Mouse (Mus musculus): Measurements from ENCODE around the gene Rab11fip5. TPM values are rescaled to one million over a fixed set of nuclear protein-coding genes. Genes with fewer than 3 reads are reported as not detected.
A peak's percentile ranks its signal among the peaks of the same experiment; 100 is the strongest.

Rab11fip5 gene
- polyA plus RNA-seq, 1 experiment: 75.2 TPM

DNA sequence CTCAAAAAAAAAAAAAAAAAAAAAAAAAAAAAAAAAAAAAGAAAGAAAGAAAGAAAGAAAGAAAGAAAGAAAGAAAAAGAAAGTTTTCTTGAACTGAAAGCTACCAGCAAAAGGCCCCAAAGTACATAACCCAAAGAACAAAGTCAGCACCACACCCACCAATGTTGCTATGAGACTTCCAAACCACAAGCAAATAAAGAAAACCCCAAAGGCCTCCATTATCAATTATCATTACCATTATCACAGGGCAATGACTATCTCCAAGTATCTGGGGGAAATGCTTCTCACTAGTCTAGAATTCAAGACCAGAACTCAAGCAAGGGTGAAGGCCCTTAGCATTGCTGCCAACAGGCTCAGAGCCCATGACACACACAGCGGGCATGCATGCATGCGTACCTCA, 18.7 kb downstream of the Rab11fip5 start:
- Histone ChIP-seq H3K4me1 (ENCODE audit: control insufficient read depth, insufficient read depth, low read length) (peaks cover 13% of the 10 kb centered on the region), H3K27me3 (ENCODE audit: control insufficient read depth, insufficient read depth, low read length) (no peaks in the 10 kb centered on the region), H3K27ac (ENCODE audit: insufficient read depth, low read length) (no peak overlapping the region), H3K4me3 (replicated peaks; ENCODE audit: insufficient read depth, low read depth, low read length) (no peak overlapping the region)
- no peak for TF ChIP-seq POLR2A (IDR thresholded peaks at IDR 0.05; ENCODE audit: borderline replicate concordance, insufficient read depth, low read length)
- TF ChIP-seq CTCF (IDR thresholded peaks at IDR 0.05; ENCODE audit: borderline replicate concordance, insufficient read depth, low read depth, low read length): no peak
- no peak for DNase-seq
- 97% methylated on average over 2 of the region's 2 CpGs for WGBS

DNA sequence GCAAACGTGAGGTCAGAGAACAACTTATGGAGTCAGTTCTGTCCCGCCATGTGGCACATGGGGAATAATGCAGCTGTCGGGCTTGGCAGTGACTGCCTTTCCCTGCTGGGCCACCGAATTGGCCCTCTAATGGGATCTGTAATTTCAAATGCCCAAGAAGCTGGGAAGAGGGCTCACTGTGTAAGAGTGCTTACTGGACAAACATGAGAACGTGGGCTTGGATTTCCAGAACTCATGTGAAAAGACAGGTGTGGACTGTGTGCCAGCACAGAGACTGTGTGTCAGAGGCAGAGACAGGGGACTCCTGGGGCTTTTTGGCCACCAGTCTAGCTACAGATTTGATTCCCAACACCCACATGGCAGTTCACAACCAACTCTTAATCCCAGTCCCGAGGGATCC, 19.7 kb downstream of the Rab11fip5 start:
- no peaks in the 10 kb centered on the region for H3K27me3 ChIP-seq (ENCODE audit: control insufficient read depth, insufficient read depth, low read length)
- H3K4me3 ChIP-seq (replicated peaks; ENCODE audit: insufficient read depth, low read depth, low read length): no peak overlapping the region
- H3K4me1 ChIP-seq (ENCODE audit: control insufficient read depth, insufficient read depth, low read length): peaks cover 13% of the 10 kb centered on the region
- TF ChIP-seq CTCF (IDR thresholded peaks at IDR 0.05; ENCODE audit: borderline replicate concordance, insufficient read depth, low read depth, low read length): no peak
- TF ChIP-seq POLR2A (IDR thresholded peaks at IDR 0.05; ENCODE audit: borderline replicate concordance, insufficient read depth, low read length): no peak
- peak; percentile 74 to 75 for DNase-seq
- no peak overlapping the region for H3K27ac ChIP-seq (ENCODE audit: insufficient read depth, low read length)
- 7% methylated on average over 6 of the region's 6 CpGs for WGBS

DNA sequence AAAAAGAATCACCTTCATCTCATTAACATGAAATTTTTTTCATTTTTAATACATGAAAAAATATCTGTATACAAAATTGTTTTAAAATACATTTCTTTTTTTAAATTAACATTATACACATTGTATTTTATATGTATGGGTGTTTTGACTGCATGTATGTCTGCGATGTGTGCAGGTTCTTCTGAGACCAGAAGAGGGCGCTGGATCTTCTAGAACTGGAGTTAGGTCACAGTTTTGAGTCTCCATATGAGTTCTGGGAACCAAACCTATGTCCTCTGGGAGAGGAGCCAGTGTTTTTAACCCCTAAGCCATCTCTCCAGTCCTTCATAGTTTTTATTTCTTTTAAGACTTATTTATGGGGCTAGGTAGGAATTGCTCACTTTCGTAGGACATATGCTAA, 20.7 kb downstream of the Rab11fip5 start:
- 66% methylated on average over 3 of the region's 3 CpGs for WGBS
- no peak for DNase-seq
- H3K27ac ChIP-seq (ENCODE audit: insufficient read depth, low read length): no peak overlapping the region
- no peak overlapping the region for H3K4me3 ChIP-seq (replicated peaks; ENCODE audit: insufficient read depth, low read depth, low read length)
- H3K27me3 ChIP-seq (ENCODE audit: control insufficient read depth, insufficient read depth, low read length): no peaks in the 10 kb centered on the region
- H3K4me1 ChIP-seq (ENCODE audit: control insufficient read depth, insufficient read depth, low read length): peaks cover 22% of the 10 kb centered on the region
- TF ChIP-seq CTCF (IDR thresholded peaks at IDR 0.05; ENCODE audit: borderline replicate concordance, insufficient read depth, low read depth, low read length) (no peak), POLR2A (IDR thresholded peaks at IDR 0.05; ENCODE audit: borderline replicate concordance, insufficient read depth, low read length) (no peak)

DNA sequence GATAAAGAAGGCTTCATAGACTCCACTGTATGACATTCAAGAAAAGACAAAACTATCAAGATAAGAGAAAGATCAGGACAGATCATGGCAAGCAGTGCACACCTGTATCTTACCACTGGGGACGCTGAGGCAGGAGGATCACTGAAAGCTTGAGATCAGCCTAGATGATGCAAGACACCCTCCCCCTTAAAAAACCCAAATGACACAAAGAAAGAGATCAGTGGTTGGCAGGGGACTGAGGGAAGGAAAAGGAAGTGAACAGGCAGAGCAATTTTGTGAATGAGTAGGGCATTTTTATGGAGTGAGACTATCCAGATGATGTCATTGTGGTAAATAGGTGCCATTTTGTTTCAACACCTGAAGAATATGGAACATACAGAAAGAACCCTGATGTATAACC, 24.3 kb downstream of the Rab11fip5 start:
- H3K27me3 ChIP-seq (ENCODE audit: control insufficient read depth, insufficient read depth, low read length): no peaks in the 10 kb centered on the region
- 100% methylated on average over 1 of the region's 1 CpGs for WGBS
- H3K4me3 ChIP-seq (replicated peaks; ENCODE audit: insufficient read depth, low read depth, low read length): no peak overlapping the region
- no peak for DNase-seq
- no peak for TF ChIP-seq CTCF (IDR thresholded peaks at IDR 0.05; ENCODE audit: borderline replicate concordance, insufficient read depth, low read depth, low read length)
- no peak for TF ChIP-seq POLR2A (IDR thresholded peaks at IDR 0.05; ENCODE audit: borderline replicate concordance, insufficient read depth, low read length)
- H3K27ac ChIP-seq (ENCODE audit: insufficient read depth, low read length): no peak overlapping the region
- peaks cover 17% of the 10 kb centered on the region for H3K4me1 ChIP-seq (ENCODE audit: control insufficient read depth, insufficient read depth, low read length)

DNA sequence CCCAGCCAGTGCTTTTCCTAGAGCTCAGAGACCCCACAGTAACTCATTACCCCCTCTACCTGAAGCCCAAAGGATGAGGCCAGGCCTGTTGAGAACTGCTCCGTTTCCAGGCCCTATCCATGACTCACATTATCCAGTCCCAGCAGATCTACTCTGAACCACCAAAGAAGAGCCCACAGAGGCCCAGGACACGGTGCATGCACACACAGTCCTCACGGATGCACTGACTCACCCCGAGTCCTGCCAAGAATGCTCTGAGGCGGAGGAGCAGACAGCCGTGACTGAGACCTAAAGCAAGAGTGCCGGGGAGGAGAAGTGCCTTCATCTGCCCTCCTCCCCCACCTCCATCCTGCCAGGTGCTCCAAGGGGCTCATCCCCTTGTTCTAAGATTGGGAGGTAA, 25.2 kb downstream of the Rab11fip5 start:
- Histone ChIP-seq H3K27me3 (ENCODE audit: control insufficient read depth, insufficient read depth, low read length) (no peaks in the 10 kb centered on the region), H3K4me3 (replicated peaks; ENCODE audit: insufficient read depth, low read depth, low read length) (no peak overlapping the region), H3K4me1 (ENCODE audit: control insufficient read depth, insufficient read depth, low read length) (peaks cover 25% of the 10 kb centered on the region), H3K27ac (ENCODE audit: insufficient read depth, low read length) (no peak overlapping the region)
- DNase-seq: peak; percentile 51 to 79
- TF ChIP-seq CTCF (IDR thresholded peaks at IDR 0.05; ENCODE audit: borderline replicate concordance, insufficient read depth, low read depth, low read length) (no peak), POLR2A (IDR thresholded peaks at IDR 0.05; ENCODE audit: borderline replicate concordance, insufficient read depth, low read length) (no peak)
- 17% methylated on average over 7 of the region's 7 CpGs for WGBS

DNA sequence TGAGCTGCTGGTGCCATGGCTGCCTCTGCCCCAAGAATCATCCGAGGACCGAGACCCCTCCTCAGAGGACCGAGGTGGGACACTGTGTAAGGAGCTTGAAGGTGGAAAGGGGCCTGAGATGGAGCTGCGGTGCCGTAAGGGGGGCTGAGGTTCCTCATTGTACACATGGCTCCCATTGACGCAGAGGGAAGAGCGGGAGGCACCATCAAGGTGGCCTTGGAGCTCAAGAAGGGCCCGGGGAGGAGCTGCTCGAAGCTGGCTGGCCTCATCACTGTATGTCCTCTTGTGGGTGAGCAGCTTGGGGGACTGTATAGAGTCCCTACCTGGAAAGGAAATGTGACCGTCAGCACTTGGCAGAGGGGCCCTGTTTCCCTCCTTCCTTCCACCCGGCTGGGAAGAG, 26.3 kb downstream of the Rab11fip5 start:
- TF ChIP-seq CTCF (IDR thresholded peaks at IDR 0.05; ENCODE audit: borderline replicate concordance, insufficient read depth, low read depth, low read length) (no peak), POLR2A (IDR thresholded peaks at IDR 0.05; ENCODE audit: borderline replicate concordance, insufficient read depth, low read length) (no peak)
- WGBS: 84% methylated on average over 11 of the region's 11 CpGs
- no peaks in the 10 kb centered on the region for H3K27me3 ChIP-seq (ENCODE audit: control insufficient read depth, insufficient read depth, low read length)
- H3K27ac ChIP-seq (ENCODE audit: insufficient read depth, low read length): no peak overlapping the region
- no peak overlapping the region for H3K4me3 ChIP-seq (replicated peaks; ENCODE audit: insufficient read depth, low read depth, low read length)
- peaks cover 26% of the 10 kb centered on the region for H3K4me1 ChIP-seq (ENCODE audit: control insufficient read depth, insufficient read depth, low read length)
- DNase-seq: no peak

DNA sequence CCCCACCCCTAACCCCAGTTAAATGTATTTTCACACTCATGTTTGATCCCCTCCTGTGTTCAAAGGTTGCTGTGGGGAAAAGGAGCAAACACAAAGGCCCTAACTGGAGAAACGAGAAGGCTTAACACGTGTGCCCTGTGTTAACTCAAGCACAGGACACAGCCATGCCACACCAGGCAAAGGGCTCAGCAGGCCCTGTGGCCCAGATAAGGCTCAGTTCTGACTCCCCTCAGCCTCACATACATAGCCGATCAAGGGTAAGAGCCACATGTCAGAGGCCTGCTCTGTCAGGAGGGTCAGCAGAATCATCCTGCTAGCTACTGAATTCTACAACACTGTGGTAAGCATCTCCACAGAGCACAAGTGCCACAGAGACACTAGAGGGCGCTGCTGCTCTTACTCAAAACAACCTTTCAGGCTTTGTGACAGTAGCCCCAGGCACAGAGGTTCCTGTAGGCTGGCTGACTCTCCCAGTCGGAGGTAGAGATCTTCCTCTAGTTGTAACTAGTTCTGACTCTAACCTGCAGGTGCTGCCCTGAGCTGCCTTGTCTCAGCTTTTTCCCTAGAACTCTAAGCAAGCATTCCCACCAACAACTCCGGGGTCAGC, 28.3 kb downstream of the Rab11fip5 start:
- Histone ChIP-seq H3K4me3 (replicated peaks; ENCODE audit: insufficient read depth, low read depth, low read length) (no peak overlapping the region), H3K27ac (ENCODE audit: insufficient read depth, low read length) (no peak overlapping the region), H3K27me3 (ENCODE audit: control insufficient read depth, insufficient read depth, low read length) (no peaks in the 10 kb centered on the region), H3K4me1 (ENCODE audit: control insufficient read depth, insufficient read depth, low read length) (peaks cover 26% of the 10 kb centered on the region)
- TF ChIP-seq CTCF (IDR thresholded peaks at IDR 0.05; ENCODE audit: borderline replicate concordance, insufficient read depth, low read depth, low read length) (peak; percentile 97), POLR2A (IDR thresholded peaks at IDR 0.05; ENCODE audit: borderline replicate concordance, insufficient read depth, low read length) (no peak)
- 46% methylated on average over 6 of the region's 6 CpGs for WGBS
- peak; percentile 84 to 85 for DNase-seq

DNA sequence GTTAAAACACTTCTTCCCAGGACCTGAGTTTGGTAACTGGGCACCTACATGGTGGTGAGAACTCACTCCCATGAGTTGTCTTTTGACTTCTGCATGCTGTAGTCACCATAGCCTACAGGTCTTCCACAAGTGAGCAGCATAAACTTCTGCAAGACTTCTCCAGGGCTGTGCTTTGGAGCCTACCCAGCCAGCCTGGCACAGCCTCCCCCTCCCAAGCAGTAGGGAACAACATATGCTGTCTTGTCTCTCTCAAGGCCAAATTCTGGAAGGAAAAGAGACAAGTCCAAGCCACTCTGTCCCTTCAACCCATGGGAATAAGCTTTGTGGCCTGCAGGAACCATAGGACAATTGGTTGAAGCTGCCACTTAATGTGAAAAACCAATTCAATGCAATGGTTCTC, 29.5 kb downstream of the Rab11fip5 start:
- H3K27ac ChIP-seq (ENCODE audit: insufficient read depth, low read length): no peak overlapping the region
- no peaks in the 10 kb centered on the region for H3K27me3 ChIP-seq (ENCODE audit: control insufficient read depth, insufficient read depth, low read length)
- DNase-seq: peak; percentile 56 to 66
- peaks cover 29% of the 10 kb centered on the region for H3K4me1 ChIP-seq (ENCODE audit: control insufficient read depth, insufficient read depth, low read length)
- no peak overlapping the region for H3K4me3 ChIP-seq (replicated peaks; ENCODE audit: insufficient read depth, low read depth, low read length)
- TF ChIP-seq POLR2A (IDR thresholded peaks at IDR 0.05; ENCODE audit: borderline replicate concordance, insufficient read depth, low read length): no peak
- 0 out of 2 replicates have a peak, but pooled peaks have one; percentile 1 for TF ChIP-seq CTCF (IDR thresholded peaks at IDR 0.05; ENCODE audit: borderline replicate concordance, insufficient read depth, low read depth, low read length)

Measured in cerebellum, adult 2 months (tissue).